Mouse (Mus musculus) kidney, adult 8-10 months (tissue): ENCODE results near the gene Mymx.

Experiments used
- DNase-seq, 2 experiments: peaks; one replicate each; pipeline ENCODE4 v3.0.0; 2022

Gene Mymx

GRCm38 (mm10) chr17:45589236-45589635 is 12.7 kb downstream of the Mymx start:
- DNase-seq, result no peak

- no peak for DNase-seq
These were observed 13.5 kb downstream of the Mymx start for GRCm38 (mm10) chr17:45588370-45588769.

- DNase-seq, result no peak
These were observed 15.5 kb downstream of the Mymx start for GRCm38 (mm10) chr17:45586449-45586837.

- no peak for DNase-seq
These were observed 16.0 kb downstream of the Mymx start for GRCm38 (mm10) chr17:45585725-45586448.

- DNase-seq, result peak; percentile 63 to 74
These were observed 16.8 kb downstream of the Mymx start for GRCm38 (mm10) chr17:45584939-45585678.

- DNase-seq, result peak; percentile 84 to 85
These were observed 17.6 kb downstream of the Mymx start for GRCm38 (mm10) chr17:45584096-45584896.

GRCm38 (mm10) chr17:45582715-45583355 is 19.1 kb downstream of the Mymx start:
- DNase-seq, result no peak

GRCm38 (mm10) chr17:45582188-45582587 is 19.7 kb downstream of the Mymx start:
- DNase-seq, result no peak

GRCm38 (mm10) chr17:45581567-45581983 is 20.3 kb downstream of the Mymx start:
- DNase-seq, result peak; percentile 70 to 72

GRCm38 (mm10) chr17:45580958-45581477 is 20.9 kb downstream of the Mymx start:
- no peak for DNase-seq

- peak in 1 of 2 experiments; percentile 77 for DNase-seq
These were observed 22.3 kb downstream of the Mymx start for GRCm38 (mm10) chr17:45579554-45579953.

GRCm38 (mm10) chr17:45578843-45579242 is 23.1 kb downstream of the Mymx start:
- DNase-seq, result no peak

GRCm38 (mm10) chr17:45578242-45578641 is 23.7 kb downstream of the Mymx start:
- no peak for DNase-seq

GRCm38 (mm10) chr17:45575123-45575897 is 26.6 kb downstream of the Mymx start:
- no peak for DNase-seq

GRCm38 (mm10) chr17:45574129-45574761 is 27.7 kb downstream of the Mymx start:
- DNase-seq, result peak; percentile 63 to 72

GRCm38 (mm10) chr17:45573780-45574123 is 28.1 kb downstream of the Mymx start:
- DNase-seq, result peak; percentile 97 to 99

GRCm38 (mm10) chr17:45573087-45573779 is 28.7 kb downstream of the Mymx start, which contains the start of gene Hsp90ab1:
Gene Hsp90ab1 (minus strand): TSS chr17:45573271.
- DNase-seq, result peak; percentile 96 to 98

GRCm38 (mm10) chr17:45572103-45573086 is 29.5 kb downstream of the Mymx start:
- DNase-seq, result peak; percentile 75 to 77

GRCm38 (mm10) chr17:45569999-45570398 is 31.9 kb downstream of the Mymx start:
- no peak for DNase-seq
